Mouse (Mus musculus): ENCODE measurements around the gene Rxrb. TPM values are rescaled to one million over a fixed set of nuclear protein-coding genes. Genes with fewer than 3 reads are reported as not detected.

Gene Rxrb
- total and polyA plus RNA-seq, 3 experiments = 27.0 to 47.7 (median 36.9) TPM

DNA sequence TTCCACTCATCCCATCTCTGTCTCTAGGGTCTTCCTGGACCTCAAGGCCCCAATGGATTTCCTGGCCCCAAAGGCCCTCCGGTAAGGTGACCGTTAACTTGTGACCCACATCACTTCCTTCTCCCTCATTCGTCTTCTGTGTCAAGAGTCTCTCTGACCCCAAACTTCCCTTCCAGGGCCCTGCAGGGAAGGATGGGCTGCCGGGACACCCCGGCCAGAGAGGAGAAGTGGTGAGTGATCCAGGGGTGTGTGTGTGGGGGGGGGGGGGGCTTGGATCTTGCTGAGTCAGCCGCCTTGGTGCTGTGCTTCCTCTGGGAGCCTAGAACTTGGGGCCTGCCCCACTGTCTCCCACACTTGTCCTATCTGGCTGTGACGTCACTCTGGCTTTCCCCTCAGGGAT, 25.6 kb downstream of the Rxrb start:
- peaks cover 89 to 98% of the 10 kb centered on the region in 2 experiments for H3K36me3 ChIP-seq (replicated peaks in 1 of 2; ENCODE audit: control insufficient read depth in 1 of 2, insufficient read depth in 1 of 2, low read length in 1 of 2)
- H3K27ac ChIP-seq (ENCODE audit: insufficient read depth, low read depth) = no peak overlapping the region
- no peaks in the 10 kb centered on the region for H3K9me3 ChIP-seq (replicated peaks; ENCODE audit: low read length)
- H3K4me1 ChIP-seq (ENCODE audit: control insufficient read depth in 1 of 2, insufficient read depth in 2 of 2) = no peaks in the 10 kb centered on the region
- H3K4me2 ChIP-seq (ENCODE audit: insufficient read depth, low read depth, poor library complexity, severe bottlenecking) = no peak overlapping the region
- no peak for DNase-seq (ENCODE audit: extremely low read depth)
- H3K79me2 ChIP-seq (replicated peaks; ENCODE audit: control insufficient read depth, extremely low read depth, insufficient read depth, poor library complexity, severe bottlenecking) = no peaks in the 10 kb centered on the region
- TF ChIP-seq USF2 (conservative IDR thresholded peaks at IDR 0.05; ENCODE audit: low read depth, low read length) (no peak), PAX5 (IDR thresholded peaks at IDR 0.05; ENCODE audit: low read length) (no peak), POLR2AphosphoS2 (IDR thresholded peaks at IDR 0.05; ENCODE audit: low read depth, low read length) (no peak), RAD21 (IDR thresholded peaks at IDR 0.05; ENCODE audit: low read depth, low read length) (no peak), TCF12 (IDR thresholded peaks at IDR 0.05; ENCODE audit: low read depth, low read length) (no peak), MXI1 (IDR thresholded peaks at IDR 0.05; ENCODE audit: low read depth, low read length) (no peak), KAT2A (IDR thresholded peaks at IDR 0.05; ENCODE audit: insufficient replicate concordance, low read length) (no peak)
- H3K9ac ChIP-seq (ENCODE audit: insufficient read depth, low read depth) = no peak overlapping the region
- no peaks in the 10 kb centered on the region for H3K27me3 ChIP-seq (replicated peaks)
- dilution Hi-C loops (cut with MboI; ENCODE audit: extremely low pct_ligation_motif_present, extremely low pct_unique_long_range_greater_than_20kb, low sequenced_read_pairs) = no loop called here
- H3K4me3 ChIP-seq (replicated peaks in 1 of 3; ENCODE audit: low read depth in 2 of 3, low read length in 2 of 3, poor library complexity in 1 of 3) = no peak overlapping the region
- in situ Hi-C loops (cut with MboI; ENCODE audit: low pct_ligation_motif_present, low pct_unique_long_range_greater_than_20kb, low sequenced_read_pairs) = no loop called here

DNA sequence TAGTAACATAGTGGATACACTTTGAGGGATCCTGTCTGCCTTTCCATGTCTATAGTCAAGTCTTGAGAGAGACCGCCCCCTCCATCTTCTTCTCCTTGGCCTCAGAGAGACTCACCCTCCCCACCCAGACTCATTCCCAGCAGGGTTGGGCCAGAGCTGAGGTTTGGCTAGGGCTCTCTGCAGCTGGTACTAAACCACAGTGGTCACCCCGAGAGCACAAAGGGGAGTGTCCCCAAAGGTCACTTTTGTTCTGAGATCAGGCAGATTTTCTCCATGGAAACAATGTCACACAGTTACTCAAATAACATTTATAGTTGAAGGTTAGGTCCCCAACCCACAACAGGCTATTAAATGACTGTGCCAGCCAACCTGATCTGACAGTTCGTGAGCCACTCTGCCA, 37.3 kb downstream of the Rxrb start:
- no peak for TF ChIP-seq RAD21 (IDR thresholded peaks at IDR 0.05; ENCODE audit: low read depth, low read length)
- no peak for TF ChIP-seq ZNF384 (IDR thresholded peaks at IDR 0.05; ENCODE audit: low read depth, low read length)
- no peak for TF ChIP-seq MXI1 (IDR thresholded peaks at IDR 0.05; ENCODE audit: low read depth, low read length)
- no peak for TF ChIP-seq JUN (IDR thresholded peaks at IDR 0.05; ENCODE audit: insufficient read depth, low read depth, low read length)
- no peak for TF ChIP-seq MAX (IDR thresholded peaks at IDR 0.05; ENCODE audit: low read length)
- no peak for TF ChIP-seq GABPA (IDR thresholded peaks at IDR 0.05; ENCODE audit: insufficient replicate concordance, low read depth, low read length)
- no peak for TF ChIP-seq KAT2A (IDR thresholded peaks at IDR 0.05; ENCODE audit: insufficient replicate concordance, low read length)
- TF ChIP-seq ELF1 (IDR thresholded peaks at IDR 0.05; ENCODE audit: low read depth, low read length) = no peak
- TF ChIP-seq HCFC1 (IDR thresholded peaks at IDR 0.05; ENCODE audit: low read depth, low read length) = no peak
- TF ChIP-seq NRF1 (IDR thresholded peaks at IDR 0.05; ENCODE audit: low read depth, low read length) = no peak
- no peak for TF ChIP-seq POLR2A (IDR thresholded peaks at IDR 0.05; ENCODE audit: low read depth, low read length)

More for the DNA sequence above, 37.3 kb downstream of the Rxrb start:
- peaks cover 0 to 14% of the 10 kb centered on the region in 2 experiments; a peak in 2 of 4 replicates for H3K4me1 ChIP-seq (ENCODE audit: control insufficient read depth in 1 of 2, insufficient read depth in 2 of 2)
- no peaks in the 10 kb centered on the region for H3K9me3 ChIP-seq (replicated peaks; ENCODE audit: low read length)
- DNase-seq (ENCODE audit: extremely low read depth) = no peak
- H3K4me2 ChIP-seq (ENCODE audit: insufficient read depth, low read depth, poor library complexity, severe bottlenecking) = no peak overlapping the region
- peaks cover 20 to 42% of the 10 kb centered on the region in 2 experiments for H3K36me3 ChIP-seq (replicated peaks in 1 of 2; ENCODE audit: control insufficient read depth in 1 of 2, insufficient read depth in 1 of 2, low read length in 1 of 2)
- no peak overlapping the region for H3K9ac ChIP-seq (ENCODE audit: insufficient read depth, low read depth)
- no peak overlapping the region for H3K27ac ChIP-seq (ENCODE audit: insufficient read depth, low read depth)
- no peaks in the 10 kb centered on the region for H3K27me3 ChIP-seq (replicated peaks)
- no peaks in the 10 kb centered on the region for H3K79me2 ChIP-seq (replicated peaks; ENCODE audit: control insufficient read depth, extremely low read depth, insufficient read depth, poor library complexity, severe bottlenecking)
- dilution Hi-C loops (cut with MboI; ENCODE audit: extremely low pct_ligation_motif_present, extremely low pct_unique_long_range_greater_than_20kb, low sequenced_read_pairs) = no loop called here
- H3K4me3 ChIP-seq (replicated peaks in 1 of 3; ENCODE audit: low read depth in 2 of 3, low read length in 2 of 3, poor library complexity in 1 of 3) = no peak overlapping the region
- in situ Hi-C loops (cut with MboI; ENCODE audit: low pct_ligation_motif_present, low pct_unique_long_range_greater_than_20kb, low sequenced_read_pairs) = no loop called here

All from CH12.LX (cell line).